Mouse (Mus musculus): ENCODE measurements around the gene Rufy3. TPM values are rescaled to one million over a fixed set of nuclear protein-coding genes. Genes with fewer than 3 reads are reported as not detected.

Gene Rufy3
- polyA plus RNA-seq, 1 experiment, result 30.1 TPM

GRCm38 (mm10) chr5:88685745-88686299, 121.0 kb downstream of the Rufy3 start:
- H3K27ac ChIP-seq (ENCODE audit: insufficient read depth, low read length), result no peak overlapping the region
- no peak overlapping the region for H3K9ac ChIP-seq (ENCODE audit: low read depth, poor library complexity, severe bottlenecking)
- no peaks in the 10 kb centered on the region; the same call in 1 of the 2 replicates for H3K27me3 ChIP-seq (ENCODE audit: control insufficient read depth, insufficient read depth, low read length, poor library complexity, severe bottlenecking)
- TF ChIP-seq EP300 (IDR thresholded peaks at IDR 0.05; ENCODE audit: insufficient read depth, low read depth, low read length) (no peak), POLR2A (IDR thresholded peaks at IDR 0.05; ENCODE audit: insufficient read depth, low read length) (no peak), CTCF (IDR thresholded peaks at IDR 0.05; ENCODE audit: low read depth, low read length) (no peak)
- H3K4me1 ChIP-seq (ENCODE audit: control insufficient read depth, insufficient read depth, low read length), result peaks cover 1% of the 10 kb centered on the region
- H3K4me3 ChIP-seq (ENCODE audit: low read depth, low read length), result no peak overlapping the region
- no peaks in the 10 kb centered on the region for H3K9me3 ChIP-seq (replicated peaks; ENCODE audit: control insufficient read depth, insufficient read depth, low read length, poor library complexity, severe bottlenecking)
- no peaks in the 10 kb centered on the region for H3K36me3 ChIP-seq (ENCODE audit: control insufficient read depth, insufficient read depth, low read length, poor library complexity, severe bottlenecking)

GRCm38 (mm10) chr5:88687996-88688406, 123.2 kb downstream of the Rufy3 start:
- no peaks in the 10 kb centered on the region for H3K27me3 ChIP-seq (ENCODE audit: control insufficient read depth, insufficient read depth, low read length, poor library complexity, severe bottlenecking)
- H3K4me1 ChIP-seq (ENCODE audit: control insufficient read depth, insufficient read depth, low read length), result peaks cover 1% of the 10 kb centered on the region
- no peaks in the 10 kb centered on the region for H3K36me3 ChIP-seq (ENCODE audit: control insufficient read depth, insufficient read depth, low read length, poor library complexity, severe bottlenecking)
- H3K4me3 ChIP-seq (ENCODE audit: low read depth, low read length), result no peak overlapping the region
- H3K9me3 ChIP-seq (replicated peaks; ENCODE audit: control insufficient read depth, insufficient read depth, low read length, poor library complexity, severe bottlenecking), result no peaks in the 10 kb centered on the region
- H3K27ac ChIP-seq (ENCODE audit: insufficient read depth, low read length), result no peak overlapping the region
- TF ChIP-seq EP300 (IDR thresholded peaks at IDR 0.05; ENCODE audit: insufficient read depth, low read depth, low read length) (no peak), CTCF (IDR thresholded peaks at IDR 0.05; ENCODE audit: low read depth, low read length) (no peak), POLR2A (IDR thresholded peaks at IDR 0.05; ENCODE audit: insufficient read depth, low read length) (no peak)
- no peak overlapping the region for H3K9ac ChIP-seq (ENCODE audit: low read depth, poor library complexity, severe bottlenecking)

- no peak overlapping the region for H3K4me3 ChIP-seq (ENCODE audit: low read depth, low read length)
- H3K9me3 ChIP-seq (replicated peaks; ENCODE audit: control insufficient read depth, insufficient read depth, low read length, poor library complexity, severe bottlenecking), result no peaks in the 10 kb centered on the region
- H3K27me3 ChIP-seq (ENCODE audit: control insufficient read depth, insufficient read depth, low read length, poor library complexity, severe bottlenecking), result no peaks in the 10 kb centered on the region
- peaks cover 1% of the 10 kb centered on the region for H3K4me1 ChIP-seq (ENCODE audit: control insufficient read depth, insufficient read depth, low read length)
- no peak overlapping the region for H3K9ac ChIP-seq (ENCODE audit: low read depth, poor library complexity, severe bottlenecking)
- H3K27ac ChIP-seq (ENCODE audit: insufficient read depth, low read length), result no peak overlapping the region
- H3K36me3 ChIP-seq (ENCODE audit: control insufficient read depth, insufficient read depth, low read length, poor library complexity, severe bottlenecking), result no peaks in the 10 kb centered on the region
- no peak for TF ChIP-seq POLR2A (IDR thresholded peaks at IDR 0.05; ENCODE audit: insufficient read depth, low read length)
- no peak for TF ChIP-seq CTCF (IDR thresholded peaks at IDR 0.05; ENCODE audit: low read depth, low read length)
- 0 out of 2 replicates have a peak, but pooled peaks have one; percentile 32 for TF ChIP-seq EP300 (IDR thresholded peaks at IDR 0.05; ENCODE audit: insufficient read depth, low read depth, low read length)
These were observed 123.8 kb downstream of the Rufy3 start for GRCm38 (mm10) chr5:88688583-88689187.

- Histone ChIP-seq H3K9ac (ENCODE audit: low read depth, poor library complexity, severe bottlenecking) (no peak overlapping the region), H3K9me3 (replicated peaks; ENCODE audit: control insufficient read depth, insufficient read depth, low read length, poor library complexity, severe bottlenecking) (no peaks in the 10 kb centered on the region), H3K36me3 (ENCODE audit: control insufficient read depth, insufficient read depth, low read length, poor library complexity, severe bottlenecking) (no peaks in the 10 kb centered on the region), H3K27ac (ENCODE audit: insufficient read depth, low read length) (no peak overlapping the region), H3K4me3 (ENCODE audit: low read depth, low read length) (no peak overlapping the region), H3K4me1 (ENCODE audit: control insufficient read depth, insufficient read depth, low read length) (peaks cover 1% of the 10 kb centered on the region), H3K27me3 (ENCODE audit: control insufficient read depth, insufficient read depth, low read length, poor library complexity, severe bottlenecking) (no peaks in the 10 kb centered on the region)
- TF ChIP-seq CTCF (IDR thresholded peaks at IDR 0.05; ENCODE audit: low read depth, low read length), result peak; percentile 7
- TF ChIP-seq POLR2A (IDR thresholded peaks at IDR 0.05; ENCODE audit: insufficient read depth, low read length), result no peak
These were observed 124.6 kb downstream of the Rufy3 start for GRCm38 (mm10) chr5:88689279-88689938.

- Histone ChIP-seq H3K27ac (ENCODE audit: insufficient read depth, low read length) (no peak overlapping the region), H3K4me3 (ENCODE audit: low read depth, low read length) (no peak overlapping the region), H3K9me3 (replicated peaks; ENCODE audit: control insufficient read depth, insufficient read depth, low read length, poor library complexity, severe bottlenecking) (no peaks in the 10 kb centered on the region), H3K4me1 (ENCODE audit: control insufficient read depth, insufficient read depth, low read length) (no peaks in the 10 kb centered on the region), H3K27me3 (ENCODE audit: control insufficient read depth, insufficient read depth, low read length, poor library complexity, severe bottlenecking) (no peaks in the 10 kb centered on the region), H3K36me3 (ENCODE audit: control insufficient read depth, insufficient read depth, low read length, poor library complexity, severe bottlenecking) (no peaks in the 10 kb centered on the region), H3K9ac (ENCODE audit: low read depth, poor library complexity, severe bottlenecking) (no peak overlapping the region)
- TF ChIP-seq EP300 (IDR thresholded peaks at IDR 0.05; ENCODE audit: insufficient read depth, low read depth, low read length) (no peak), CTCF (IDR thresholded peaks at IDR 0.05; ENCODE audit: low read depth, low read length) (no peak), POLR2A (IDR thresholded peaks at IDR 0.05; ENCODE audit: insufficient read depth, low read length) (no peak)
These were observed 126.1 kb downstream of the Rufy3 start for GRCm38 (mm10) chr5:88690681-88691505.
